Mouse (Mus musculus) testis, postnatal 14 days (tissue): ENCODE data around the gene Rnf126.
A peak's percentile ranks its signal among the peaks of the same experiment; 100 is the strongest.
"Not testable (repeated sequence)": the region's sequence is repeated elsewhere in the genome, so short reads cannot be mapped to it uniquely, and the experiment has no call there.

Experiments
- DNase-seq: peaks from one replicate; pipeline ENCODE4 v3.0.0; 2021; ENCODE audit warnings: low spot score

The Rnf126 gene

GRCm38 (mm10) chr10:79766001-79766507 is 698 bp downstream of the Rnf126 start:
- DNase-seq = no peak

DNA sequence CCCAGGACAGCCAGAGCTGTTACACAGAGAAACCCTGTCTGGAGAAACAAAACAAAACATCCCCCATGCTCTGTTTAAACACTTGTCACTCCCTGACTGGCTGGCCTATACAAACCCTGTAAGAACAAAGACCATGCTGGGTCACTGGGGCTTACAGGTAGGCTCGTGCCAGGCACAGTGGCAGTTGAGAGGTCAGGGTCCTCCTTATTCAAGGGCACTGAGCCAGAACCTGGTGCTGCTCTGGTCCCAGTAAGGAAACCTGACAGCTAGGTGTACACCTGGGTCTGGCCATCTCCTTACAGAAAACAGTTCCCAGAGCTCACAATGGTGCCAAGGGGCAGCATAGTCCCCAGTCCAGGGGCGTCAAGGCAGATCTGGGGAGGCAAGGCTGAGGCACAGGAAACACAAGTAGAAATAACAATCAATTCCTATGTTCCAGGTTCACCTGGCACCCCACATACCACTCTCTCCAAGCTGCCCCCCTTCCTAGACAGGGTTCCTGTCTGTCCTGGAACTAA is 1.5 kb downstream of the Rnf126 start:
- no peak for DNase-seq

- no peak for DNase-seq
Observed at GRCm38 (mm10) chr10:79764234-79764633, 2.5 kb downstream of the Rnf126 start.

- DNase-seq = no peak
Observed at GRCm38 (mm10) chr10:79762875-79763274, 3.9 kb downstream of the Rnf126 start.

GRCm38 (mm10) chr10:79760603-79761143 is 6.1 kb downstream of the Rnf126 start:
- no peak for DNase-seq

DNA sequence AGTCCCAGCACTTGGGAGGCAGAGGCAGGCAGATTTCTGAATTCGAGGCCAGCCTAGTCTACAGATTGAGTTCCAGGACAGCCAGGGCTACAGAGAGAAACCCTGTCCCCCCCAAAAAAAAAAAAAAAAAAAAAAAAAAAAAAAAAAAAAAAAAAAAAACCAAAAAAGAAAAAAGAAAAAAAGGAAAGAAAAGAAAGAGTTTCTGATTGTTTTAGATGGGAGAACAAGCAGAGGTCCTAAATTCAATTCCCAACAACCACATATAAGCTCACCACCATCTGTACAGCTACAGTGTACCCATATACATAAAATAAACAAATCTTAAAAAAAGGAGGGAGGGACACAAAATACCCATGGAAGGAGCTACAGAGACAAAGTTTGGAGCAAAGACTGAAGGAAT is 7.1 kb downstream of the Rnf126 start:
- not testable (repeated sequence) for DNase-seq

GRCm38 (mm10) chr10:79756660-79757059 is 10.1 kb downstream of the Rnf126 start:
- DNase-seq = no peak

- no peak for DNase-seq
Observed at GRCm38 (mm10) chr10:79755854-79756253, 10.9 kb downstream of the Rnf126 start.

DNA sequence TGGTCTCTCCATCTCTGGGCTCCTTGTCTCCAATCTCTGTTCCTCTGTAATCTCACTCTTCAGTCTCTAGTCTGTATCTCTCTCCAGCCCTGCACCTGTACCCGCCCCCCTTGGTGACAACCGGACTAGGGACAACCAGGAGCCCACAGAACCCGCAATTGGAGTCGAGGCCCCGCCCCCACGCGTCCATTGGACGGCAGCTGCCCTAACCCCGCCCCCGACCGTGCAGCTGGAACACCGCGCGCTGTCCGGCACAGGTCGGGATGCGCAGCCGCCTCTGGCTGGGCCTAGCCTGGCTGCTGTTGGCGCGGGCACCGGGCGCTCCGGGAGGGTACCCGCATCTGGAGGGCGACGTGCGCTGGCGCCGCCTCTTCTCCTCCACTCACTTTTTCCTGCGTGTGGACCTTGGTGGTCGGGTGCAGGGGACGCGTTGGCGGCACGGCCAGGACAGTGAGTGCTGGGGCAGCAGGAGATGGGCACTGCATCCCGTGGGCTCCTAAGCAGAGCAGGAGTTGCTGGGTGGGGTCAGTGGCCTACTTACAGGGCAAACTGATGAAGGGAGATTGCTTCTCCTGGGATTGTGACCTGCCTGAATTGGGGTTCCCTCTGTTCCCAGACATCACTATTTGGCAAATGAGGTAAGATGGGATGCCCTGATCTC is 11.8 kb downstream of the Rnf126 start, which contains the start of gene Fgf22:
Fgf22 (plus strand) TSS at position 221 of the 661 bp plus-strand sequence.
- DNase-seq = peak; percentile 83

- DNase-seq = no peak
Observed at GRCm38 (mm10) chr10:79748496-79748895, 18.3 kb downstream of the Rnf126 start.

- DNase-seq = no peak
Observed at GRCm38 (mm10) chr10:79746774-79747151, 20.0 kb downstream of the Rnf126 start.

DNA sequence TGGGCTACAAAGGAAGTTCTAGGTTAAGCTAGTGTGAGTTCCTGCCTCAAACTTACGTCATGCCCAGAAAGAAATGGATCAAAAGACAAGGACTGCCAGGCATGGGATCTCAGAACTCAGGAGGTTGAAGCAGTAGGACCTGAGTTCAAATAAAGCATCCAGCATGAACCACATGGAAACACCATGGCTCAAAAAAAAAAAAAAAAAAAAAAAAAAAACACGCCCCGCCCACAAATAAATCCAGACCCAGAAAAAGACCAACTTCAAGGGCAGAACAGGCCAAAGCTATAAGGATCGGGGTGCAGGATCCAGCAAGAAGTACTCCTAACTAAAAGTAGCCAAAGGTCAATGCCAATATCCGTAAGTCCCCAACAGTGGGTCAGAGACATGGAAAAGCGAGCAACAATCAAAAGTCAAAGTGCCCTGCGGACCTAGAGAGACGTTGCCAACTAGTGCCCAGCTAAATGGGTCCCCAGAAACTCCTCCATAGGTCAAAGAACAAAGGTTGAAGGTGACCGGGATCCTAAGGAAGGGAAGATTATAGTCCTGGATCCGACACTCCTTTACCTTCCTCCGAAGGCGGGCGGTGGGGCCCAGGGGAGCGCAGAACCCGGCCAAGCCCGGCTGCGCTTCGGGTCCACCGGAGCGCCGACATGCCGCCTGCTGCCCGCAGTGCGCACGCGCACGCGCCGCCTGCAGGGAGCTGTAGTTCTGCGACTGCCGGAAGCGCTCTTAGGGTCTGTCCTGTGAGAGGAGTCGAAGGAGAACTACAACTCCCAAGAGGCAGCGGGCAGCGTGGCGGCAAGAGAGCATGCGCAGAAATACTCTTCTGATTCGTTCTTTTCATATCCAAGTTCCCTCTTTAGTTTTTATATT is 20.6 kb downstream of the Rnf126 start, which contains the start of gene Polrmt:
Polrmt (minus strand) TSS at position 684 of the 876 bp plus-strand sequence.
- peak; percentile 98 for DNase-seq

DNA sequence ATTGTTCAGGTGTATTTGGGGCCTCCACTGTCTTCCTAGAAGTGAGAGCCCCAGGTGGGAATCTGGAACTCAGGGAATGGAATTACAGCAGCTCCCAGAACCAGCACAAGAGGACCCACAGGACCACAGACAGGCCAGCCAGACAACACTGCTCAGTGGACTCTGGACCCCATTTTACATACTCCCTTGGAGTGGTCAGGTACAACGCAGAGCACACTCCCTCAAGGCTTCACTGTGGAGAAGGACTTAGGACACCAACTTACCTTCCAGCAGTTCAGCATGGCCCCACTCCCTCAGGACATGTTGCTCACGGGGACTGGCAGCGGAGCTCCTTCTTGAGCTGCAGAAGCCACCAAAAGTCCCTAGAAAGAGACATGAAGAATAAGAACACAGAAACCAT is 21.3 kb downstream of the Rnf126 start:
- no peak for DNase-seq

DNA sequence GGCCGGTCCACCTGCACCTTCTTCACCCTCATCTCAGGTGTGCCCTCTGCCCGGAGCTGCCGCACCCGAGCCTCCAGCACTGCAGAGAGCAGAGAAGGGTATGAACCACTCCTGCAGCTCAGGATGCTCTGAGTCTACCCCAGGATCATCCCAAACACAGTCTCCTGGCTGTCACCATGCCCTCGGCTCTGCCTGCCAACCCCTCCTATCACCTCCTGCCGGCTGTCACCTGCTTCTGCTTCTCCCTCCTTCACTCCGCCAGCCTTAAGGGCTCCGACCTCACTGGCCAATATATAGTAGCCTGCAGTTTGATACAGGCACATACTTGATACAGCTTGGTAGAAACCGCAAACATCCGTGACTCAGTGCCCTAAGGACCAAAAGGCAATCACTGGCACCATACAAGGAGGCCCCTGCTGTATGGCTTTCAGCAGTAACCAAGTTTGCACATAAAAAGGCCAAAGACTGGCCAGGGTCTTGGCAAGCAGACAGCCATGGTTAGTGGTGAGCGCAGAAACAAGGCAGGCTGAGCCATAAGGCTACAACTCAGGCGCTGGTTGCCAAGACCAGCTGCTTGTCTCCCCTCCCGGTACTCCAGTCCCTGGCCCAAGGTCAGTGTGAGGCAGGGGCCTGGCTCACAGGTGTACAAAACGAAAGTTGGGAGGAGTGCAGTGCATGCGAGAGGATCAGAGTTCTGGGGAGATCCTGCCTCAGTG is 22.9 kb downstream of the Rnf126 start:
- DNase-seq = no peak

DNA sequence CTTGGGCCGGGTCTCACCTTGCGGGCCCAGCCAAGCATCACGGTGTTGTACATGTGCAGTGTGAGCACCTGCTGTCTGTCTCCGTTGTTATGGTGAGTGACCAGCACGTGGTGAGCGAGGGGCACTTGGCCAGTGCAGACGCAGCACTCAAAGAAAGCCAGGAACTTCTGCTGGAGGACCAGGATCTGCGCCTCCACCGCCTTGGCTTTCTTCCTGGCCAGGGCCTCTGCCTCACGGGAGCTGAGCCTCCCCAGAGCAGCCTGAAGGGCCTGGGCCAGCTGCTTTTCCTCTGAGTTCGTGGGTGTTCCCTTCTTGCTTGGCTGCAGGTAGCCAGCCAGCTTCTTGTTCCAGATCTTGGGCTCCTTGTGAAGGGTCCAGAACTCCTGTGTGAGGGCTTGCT is 23.6 kb downstream of the Rnf126 start:
- no peak for DNase-seq

DNA sequence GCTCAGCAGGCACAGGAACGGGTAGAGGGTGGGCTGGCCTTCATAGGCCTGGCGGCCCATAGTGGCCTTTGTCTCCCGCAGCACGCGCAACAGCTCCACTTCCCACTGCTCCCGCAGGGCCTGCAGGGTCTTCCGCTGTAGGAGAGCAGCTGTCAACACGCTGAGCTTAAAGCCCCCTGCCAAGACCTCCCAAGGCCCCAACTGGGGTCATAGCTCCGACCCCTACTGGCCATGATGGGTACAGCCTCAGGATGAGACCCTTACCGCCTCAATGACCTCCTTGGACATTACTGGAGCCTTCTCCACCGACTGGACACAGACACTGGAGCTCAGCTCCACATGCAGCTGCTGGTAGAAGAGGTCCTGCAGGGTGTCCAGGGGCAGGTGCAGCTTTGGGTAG is 25.9 kb downstream of the Rnf126 start:
- DNase-seq = no peak

DNA sequence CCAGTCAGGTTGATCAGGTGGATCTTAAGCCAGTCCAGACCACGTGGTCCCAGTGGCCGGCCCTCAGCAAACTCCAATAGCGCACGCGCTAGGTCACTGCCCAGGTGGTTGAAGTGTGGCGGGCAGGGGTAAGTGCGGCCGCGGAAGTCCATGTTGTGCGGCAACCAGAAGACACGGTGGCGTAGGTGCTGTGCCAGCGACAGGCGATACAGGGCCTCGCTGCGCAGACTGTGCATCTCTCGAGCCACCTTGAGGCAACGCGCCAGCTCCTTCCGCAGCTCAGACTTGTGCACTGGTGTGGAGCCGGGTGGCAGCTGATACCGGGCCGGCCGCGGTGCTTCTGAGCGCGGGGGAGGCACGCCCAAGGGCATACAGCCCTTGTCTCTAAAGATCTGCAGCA is 27.5 kb downstream of the Rnf126 start:
- no peak for DNase-seq

DNA sequence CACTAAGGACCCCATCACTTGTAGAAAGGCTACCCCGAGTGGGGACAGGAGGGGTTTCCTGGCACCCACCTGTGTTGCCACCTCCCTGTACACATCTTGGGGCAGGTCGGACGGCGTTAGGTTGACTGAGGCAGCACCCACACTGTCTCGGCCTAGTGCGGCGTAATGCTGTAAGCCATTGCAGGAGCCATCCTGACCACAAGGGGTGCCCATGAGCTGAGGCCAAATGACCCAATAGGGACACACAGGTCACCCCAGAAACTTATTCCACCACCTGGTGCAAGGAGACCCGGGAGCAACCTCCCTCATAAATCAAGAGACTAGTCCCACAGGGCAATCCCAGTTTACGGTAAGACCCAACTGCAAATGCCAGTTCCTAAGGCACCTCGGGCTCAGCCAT is 28.5 kb downstream of the Rnf126 start:
- no peak for DNase-seq

DNA sequence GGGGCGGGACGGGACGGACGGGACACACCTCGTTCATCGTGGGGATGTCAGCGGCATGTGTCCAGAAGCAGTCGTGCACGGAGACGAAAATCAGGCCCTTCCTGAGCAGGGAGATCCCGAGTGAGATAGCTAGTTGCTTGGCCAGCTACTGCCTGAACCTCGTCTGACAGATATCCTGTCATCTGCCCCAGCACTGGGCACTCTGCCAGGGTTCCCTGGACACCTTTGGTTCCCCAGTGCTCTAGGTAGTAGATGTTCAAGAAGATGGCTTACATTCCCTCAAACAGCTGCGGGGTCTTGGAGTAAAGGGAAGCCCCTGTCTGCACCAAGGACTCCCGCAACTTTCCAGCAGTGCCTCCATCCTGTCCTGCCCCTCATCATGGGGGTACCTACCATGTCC is 30.0 kb downstream of the Rnf126 start:
- DNase-seq = no peak

GRCm38 (mm10) chr10:79735361-79735760 is 31.4 kb downstream of the Rnf126 start:
- DNase-seq = no peak

DNA sequence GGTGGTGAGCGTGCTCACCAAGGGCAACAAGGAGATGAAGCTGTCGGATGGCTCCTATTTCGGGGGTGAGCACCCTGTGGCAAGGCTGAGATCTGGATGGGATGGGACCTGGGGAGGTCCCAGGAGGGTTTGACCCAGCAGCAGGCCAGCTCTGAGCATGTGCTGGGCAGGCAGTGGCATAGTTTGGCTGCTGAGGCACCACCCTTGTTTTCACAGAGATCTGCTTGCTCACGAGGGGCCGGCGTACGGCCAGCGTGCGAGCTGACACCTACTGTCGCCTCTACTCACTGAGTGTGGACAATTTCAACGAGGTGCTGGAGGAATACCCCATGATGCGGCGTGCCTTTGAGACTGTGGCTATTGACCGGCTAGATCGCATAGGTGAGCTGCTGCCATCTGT is 32.9 kb downstream of the Rnf126 start:
- DNase-seq = no peak

- no peak for DNase-seq
Observed at GRCm38 (mm10) chr10:79732500-79732899, 34.3 kb downstream of the Rnf126 start.
